Mouse (Mus musculus) right cerebral cortex, postnatal 36 days (tissue): ENCODE measurements around the gene Gzmn.
"Not testable (repeated sequence)": the region's sequence is repeated elsewhere in the genome, so short reads cannot be mapped to it uniquely, and the experiment has no call there.

Experiments
- DNase-seq, 2 experiments: peaks; one replicate each; pipeline ENCODE4 v3.0.0; 2022; ENCODE audit warnings: low spot score in 2 of 2, mixed read lengths in 1 of 2

Gzmn gene

DNA sequence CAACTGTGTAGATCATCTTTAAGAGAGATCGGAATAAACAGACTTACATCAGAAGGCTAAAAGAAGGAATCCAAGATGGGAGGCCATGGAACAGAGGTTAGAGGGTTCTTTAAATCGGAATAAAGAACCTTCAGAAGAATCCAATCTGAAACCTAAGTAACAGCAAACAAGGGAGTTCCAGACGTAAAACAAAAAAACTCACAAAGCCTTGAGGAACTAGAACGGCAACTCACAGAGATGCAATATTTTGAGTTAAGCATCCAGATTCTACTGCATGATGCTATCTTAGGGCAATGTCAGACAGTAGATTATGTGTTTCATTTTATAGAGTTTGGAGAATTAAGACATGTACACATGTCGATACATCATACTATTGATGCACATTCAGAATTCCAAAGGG, at the start of gene Gzmn:
Gzmn (minus strand) TSS at position 101 of the 400 bp plus-strand sequence.
- no peak for DNase-seq

DNA sequence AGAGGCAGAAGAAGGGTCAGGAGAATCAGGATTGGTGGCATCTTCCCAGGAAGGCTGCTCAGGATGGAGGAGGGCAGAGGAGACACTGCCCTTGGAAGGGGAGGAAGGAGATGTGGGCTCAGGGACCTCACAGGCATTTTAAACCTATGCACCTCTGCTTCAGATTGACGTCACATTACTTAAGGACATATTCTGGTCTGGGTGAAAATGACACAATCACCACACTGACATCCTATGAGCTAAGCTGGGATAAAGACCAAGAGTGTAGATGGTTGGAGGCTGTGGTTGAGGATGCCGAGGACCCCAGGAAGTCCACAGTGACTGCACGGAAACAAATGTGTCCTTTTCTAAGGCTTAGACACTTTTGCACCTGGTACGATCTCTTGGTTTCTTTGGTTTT, 36.9 kb upstream of the Gzmn start, which contains the start of gene Gzmf:
Gzmf (minus strand) TSS at position 101 of the 400 bp plus-strand sequence.
- DNase-seq, result no peak

DNA sequence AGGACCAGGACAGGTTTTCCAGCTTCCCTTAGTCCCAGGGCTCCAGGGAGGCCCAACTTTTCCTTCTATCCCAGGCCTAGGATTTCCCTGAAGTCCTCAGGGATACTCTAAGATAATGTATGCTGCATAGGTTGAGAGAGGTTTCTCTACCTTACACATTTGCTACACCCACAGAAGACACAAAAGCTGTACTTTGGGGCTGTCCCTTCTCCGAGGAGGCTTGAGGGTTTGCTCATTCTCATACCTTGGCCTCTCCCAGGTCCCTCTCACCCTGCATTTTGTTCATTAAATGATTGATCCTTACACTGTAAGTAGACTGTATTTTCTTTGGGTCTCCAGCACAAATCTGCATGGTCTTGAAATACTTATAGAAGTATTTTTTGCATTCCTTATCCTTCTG, 31.2 kb upstream of the Gzmn start:
- DNase-seq, result no peak

DNA sequence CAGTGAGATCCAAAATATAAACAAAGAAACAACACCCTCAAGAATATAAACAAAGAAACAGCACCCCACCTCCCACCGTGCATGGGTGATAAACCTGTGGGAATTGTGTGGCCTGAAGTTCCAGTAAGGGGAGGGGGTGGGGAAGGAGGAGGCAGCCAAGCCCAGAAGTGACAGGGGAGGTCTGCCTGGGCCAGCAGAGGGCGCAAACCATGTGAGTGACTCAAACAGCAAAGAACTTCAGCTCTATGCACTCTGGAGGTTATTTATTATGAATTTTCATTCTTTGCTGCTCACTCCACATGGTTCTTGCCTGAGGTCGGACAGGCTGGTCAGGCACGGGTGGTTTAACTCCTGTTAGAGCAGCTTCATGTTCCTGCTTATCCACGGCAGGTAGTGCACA, 30.6 kb upstream of the Gzmn start:
- not testable (repeated sequence) for DNase-seq

DNA sequence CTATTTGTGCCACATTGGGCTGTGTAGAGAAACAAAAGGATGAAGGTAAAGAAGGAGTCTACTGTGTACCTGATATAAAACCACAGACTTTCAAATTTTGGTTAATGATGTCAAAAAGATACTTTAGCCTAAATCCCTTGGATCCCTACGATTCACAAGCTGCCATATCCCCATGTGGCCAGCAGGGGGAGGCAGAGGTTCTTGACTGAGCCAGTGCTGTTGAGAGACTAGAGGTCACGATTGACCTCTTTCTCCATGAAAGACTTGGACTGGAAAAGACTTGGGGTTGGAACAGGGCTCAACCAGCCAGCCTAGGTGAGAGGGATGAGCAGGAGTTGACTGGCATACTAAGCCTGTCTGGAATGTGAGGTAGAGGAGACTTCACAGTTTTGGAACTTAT, 29.6 kb upstream of the Gzmn start:
- DNase-seq, result peak; percentile 16 to 32

DNA sequence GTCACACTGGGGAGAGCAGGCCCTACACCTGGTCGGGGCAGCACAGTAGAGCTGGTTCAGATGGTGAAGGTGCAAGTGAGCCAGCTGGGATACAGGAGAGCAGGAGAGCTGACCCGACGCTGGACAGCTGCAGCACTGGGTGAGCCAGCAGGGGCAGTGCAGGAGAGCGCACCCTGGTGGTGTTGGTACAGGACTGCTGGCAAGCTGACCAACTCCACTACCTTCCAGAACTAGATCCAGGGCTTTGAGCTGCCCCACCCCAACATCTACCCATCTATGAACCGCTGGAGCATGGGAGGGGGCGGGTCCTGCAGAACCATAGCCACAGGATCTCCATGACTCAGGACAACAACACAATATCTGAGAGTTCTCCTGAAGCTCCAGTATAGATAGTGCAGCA, 12.5 kb upstream of the Gzmn start:
- DNase-seq, result no peak

DNA sequence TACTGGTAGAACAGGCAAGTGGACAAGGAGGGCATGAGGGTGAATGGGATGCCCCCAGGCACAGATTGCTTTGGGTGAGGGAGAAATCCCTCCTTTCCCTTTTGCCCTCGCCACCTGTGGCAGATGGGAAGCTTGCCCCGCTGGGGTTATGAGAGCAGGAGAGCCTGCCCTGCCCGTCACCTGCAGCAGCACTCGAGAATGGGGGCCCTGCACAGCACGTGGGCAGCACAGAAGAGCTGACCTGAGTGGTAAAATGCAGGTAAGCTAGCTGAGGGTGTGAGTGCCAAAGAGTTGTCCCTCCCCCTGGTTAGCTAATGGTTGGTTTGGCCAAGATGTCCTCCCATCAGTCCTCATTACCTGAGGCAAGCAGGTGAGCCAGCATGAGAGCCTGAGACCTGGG, 12.1 kb upstream of the Gzmn start:
- no peak for DNase-seq

DNA sequence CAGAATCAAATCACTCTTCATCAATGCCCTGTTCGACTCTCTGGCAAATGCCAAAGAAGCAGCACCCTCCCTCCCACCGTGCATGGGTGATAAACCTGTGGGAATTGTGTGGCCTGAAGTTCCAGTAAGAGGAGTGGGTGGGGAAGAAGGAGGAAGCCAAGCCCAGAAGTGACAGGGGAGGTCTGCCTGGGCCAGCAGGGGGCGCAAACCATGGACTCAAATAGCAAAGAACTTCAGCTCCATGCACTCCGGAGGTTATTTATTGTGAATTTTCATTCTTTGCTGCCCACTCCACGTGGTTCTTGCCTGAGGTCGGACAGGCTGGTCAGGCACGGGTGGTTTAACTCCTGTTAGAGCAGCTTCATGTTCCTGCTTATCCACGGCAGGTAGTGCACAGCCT, 3.3 kb upstream of the Gzmn start:
- not testable (repeated sequence) for DNase-seq

DNA sequence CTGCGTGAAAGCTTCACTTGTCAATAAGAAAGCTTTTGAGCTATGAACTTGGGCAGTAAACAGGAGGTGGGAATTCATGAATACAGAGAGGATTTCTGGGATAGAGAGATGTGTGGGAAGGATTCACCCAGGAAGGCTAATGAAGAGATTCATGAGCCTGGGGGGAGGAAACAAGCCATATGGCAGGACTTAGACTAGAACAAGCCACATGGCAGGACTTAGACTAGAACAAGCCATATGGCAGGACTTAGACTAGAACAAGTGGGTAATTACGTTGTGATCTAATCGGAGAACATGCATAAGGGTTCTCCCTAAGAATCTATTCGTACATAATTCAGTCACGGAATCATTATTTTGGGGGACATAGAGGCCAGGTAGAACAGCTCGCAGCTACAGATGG, 1.0 kb downstream of the Gzmn start:
- DNase-seq, result no peak

DNA sequence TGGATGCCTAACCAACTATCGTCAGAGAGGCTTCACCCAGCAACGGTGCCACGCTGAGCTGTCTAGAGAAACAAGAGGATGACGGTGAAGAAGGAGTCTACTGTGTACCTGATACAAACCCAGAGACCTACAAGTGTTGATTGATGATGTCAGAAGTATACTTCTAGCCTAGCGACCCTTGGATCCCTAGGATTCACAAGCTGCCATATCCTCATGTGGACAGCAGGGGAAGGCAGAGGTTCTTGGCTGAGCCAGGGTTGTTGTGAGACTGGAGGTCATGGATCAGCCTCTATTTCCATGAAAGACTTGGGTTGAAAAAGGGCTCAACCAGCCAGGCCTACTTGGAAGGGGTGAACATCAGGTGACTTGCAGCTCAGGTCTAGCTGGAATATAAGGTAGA, 1.7 kb downstream of the Gzmn start:
- no peak for DNase-seq

DNA sequence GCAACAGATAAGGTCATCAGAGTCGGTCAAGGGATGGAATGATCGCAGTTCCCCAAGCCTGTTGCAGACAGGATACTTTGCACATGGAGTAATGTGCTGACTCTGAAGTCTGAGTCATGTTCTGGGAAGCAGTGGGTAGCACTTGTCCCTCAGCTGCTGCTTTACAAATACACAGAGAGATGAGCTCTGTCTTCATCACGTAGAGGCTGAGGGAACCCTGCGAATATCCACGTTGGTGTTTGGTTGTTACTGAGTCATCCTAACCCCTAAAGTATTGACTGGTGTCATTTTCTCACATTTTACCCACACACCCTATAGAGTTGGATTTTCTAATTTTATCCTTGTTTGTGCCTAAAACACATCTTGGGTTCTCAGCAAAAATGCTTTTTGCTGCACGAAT, 6.4 kb downstream of the Gzmn start:
- peak; percentile 18 to 58 for DNase-seq

DNA sequence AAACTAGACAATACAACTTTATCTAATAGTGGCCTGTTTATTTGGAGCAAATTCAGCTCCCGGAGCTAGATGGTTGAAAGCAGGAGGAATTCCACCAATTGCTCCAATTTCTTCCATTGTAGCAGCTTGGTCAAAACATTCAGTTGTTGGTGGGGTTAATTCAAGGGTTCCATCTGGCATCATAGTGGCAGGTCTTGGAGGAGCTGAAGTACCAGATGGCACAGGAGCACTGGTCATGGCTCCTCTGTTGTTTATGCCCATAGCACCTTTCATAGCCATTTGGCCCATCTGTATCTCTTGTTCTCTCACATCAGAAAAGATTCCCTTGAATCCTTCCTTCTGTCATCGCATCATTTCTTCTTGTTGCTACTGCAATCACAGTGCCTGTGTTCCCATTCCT, 12.3 kb downstream of the Gzmn start:
- DNase-seq, result no peak

DNA sequence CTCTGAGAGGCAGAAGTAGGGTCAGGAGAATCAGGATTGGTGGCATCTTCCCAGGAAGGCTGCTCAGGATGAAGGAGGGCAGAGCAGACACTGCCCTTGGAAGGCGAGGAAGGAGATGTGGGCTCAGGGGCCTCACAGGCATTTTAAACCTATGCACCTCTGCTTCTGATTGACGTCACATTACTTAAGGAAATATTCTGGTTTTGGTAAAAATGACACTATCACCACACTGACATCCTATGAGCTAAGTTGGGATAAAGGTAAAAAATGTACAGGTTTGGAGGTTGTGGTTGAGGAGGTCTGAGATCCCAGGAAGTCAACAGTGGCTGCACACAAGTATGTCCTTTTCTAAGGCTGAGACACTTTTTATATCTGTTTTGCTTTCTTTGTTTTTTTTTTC, 14.9 kb downstream of the Gzmn start, which contains the start of gene Gzmg:
Gzmg (minus strand) TSS at position 101 of the 400 bp plus-strand sequence.
- DNase-seq, result not testable (repeated sequence)

DNA sequence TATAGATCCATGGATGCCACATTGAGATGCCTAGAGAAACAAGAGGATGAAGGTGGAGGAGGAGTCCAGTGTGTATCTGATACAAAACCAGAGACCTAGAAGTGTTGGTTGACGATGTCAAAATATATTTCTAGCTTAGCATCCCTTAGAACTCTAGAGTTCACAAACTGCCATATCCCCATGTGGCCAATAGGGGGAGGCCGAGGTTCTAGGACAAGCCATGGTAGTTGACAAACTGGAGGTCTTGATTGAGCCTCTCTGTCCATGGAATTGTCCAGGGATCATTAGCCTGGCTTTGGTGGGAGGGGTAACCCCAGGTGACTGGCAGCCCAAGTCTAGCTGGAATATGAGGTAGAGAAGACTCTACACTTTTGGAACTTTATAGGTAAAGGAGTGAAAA, 19.1 kb downstream of the Gzmn start:
- no peak for DNase-seq

DNA sequence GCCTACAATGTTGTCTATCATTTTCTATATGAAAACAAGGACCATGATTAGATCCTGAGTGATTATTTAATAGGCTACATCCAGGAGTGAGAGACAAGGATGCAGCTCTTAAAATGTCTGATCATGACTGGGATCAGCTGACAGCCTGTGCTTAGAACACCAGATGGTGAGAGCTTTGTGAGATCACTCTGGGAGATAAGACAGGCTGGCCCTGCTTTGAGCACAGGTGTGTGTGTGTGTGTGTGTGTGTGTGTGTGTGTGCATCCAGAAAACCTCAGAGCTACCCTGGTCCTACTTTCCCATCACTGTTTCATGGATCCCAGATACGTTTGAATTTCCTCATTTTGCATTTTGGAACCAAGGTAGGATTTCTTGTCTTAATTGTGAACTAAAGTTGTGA, 40.7 kb downstream of the Gzmn start:
- DNase-seq, result not testable (repeated sequence)

DNA sequence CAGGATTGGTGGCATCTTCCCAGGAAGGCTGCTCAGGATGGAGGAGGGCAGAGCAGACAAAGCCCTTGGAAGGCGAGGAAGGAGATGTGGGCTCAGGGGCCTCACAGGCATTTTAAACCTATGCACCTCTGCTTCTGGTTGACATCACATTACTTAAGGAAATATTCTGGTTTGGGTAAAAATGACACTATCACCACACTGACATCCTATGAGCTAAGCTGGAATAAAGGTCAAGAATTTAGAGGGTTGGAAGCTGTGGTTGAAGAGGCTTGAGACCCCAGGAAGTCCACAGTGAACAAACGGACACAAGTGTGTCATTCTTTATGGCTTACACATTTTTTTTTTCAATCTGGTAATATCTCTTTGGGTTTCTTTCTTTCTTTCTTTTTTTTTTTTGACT, 41.9 kb downstream of the Gzmn start, which contains the start of gene Gzmd:
Gzmd (minus strand) TSS at position 101 of the 400 bp plus-strand sequence.
- DNase-seq, result not testable (repeated sequence)

DNA sequence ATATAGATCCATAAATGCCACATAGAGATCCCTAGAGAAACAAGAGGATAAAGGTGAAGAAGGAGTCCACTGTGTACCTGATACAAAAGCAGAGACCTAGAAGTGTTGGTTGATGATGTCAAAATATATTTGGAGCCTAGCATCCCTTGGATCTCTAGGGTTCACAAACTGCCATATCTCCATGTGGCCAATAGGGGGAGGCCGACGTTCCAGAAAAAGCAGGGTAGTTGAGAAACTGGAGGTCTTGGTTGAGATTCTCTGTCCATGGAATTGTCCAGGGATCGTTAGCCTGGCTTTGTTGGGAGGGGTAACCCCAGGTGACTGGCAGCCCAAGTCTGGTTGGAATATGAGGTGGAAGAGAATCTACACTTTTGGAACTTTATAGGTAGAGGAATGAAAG, 46.1 kb downstream of the Gzmn start:
- DNase-seq, result no peak

DNA sequence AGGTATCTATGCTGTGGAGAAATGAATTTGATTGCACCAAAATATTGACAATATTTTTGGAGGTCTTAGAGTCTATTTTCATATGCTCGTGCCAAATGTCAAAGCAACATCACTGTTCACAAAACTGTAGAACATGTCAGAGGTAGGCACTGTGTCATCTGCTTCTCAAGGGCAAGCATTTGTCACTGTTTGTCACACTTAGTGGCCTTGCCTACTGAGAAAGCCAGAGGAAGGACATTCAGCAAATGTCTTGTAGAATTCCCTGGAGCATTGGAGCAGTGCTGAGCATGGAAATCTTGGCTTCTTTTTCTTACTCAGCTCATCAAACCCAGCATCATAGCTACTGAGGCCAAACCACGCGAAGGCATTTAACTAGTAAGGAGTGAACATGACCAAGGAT, 50.9 kb downstream of the Gzmn start:
- DNase-seq, result no peak

DNA sequence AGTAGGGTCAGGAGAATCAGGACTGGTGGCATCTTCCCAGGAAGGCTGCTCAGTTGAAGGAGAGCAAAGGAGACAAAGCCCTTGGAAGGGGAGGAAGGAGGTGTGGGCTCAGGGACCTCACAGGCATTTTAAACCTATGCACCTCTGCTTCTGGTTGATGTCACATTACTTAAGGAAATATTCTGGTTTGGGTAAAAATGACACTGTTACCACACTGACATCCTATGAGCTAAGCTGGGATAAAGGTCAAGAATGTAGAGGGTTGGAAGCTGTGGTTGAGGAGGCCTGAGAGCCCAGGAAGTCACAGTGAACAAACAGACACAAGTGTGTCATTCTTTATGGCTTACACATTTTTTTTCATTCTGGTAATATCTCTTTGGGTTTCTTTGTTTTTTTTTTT, 53.9 kb downstream of the Gzmn start, which contains the start of gene Gzme:
Gzme (minus strand) TSS at position 101 of the 400 bp plus-strand sequence.
- DNase-seq, result no peak
